In the genomic region with DNA sequence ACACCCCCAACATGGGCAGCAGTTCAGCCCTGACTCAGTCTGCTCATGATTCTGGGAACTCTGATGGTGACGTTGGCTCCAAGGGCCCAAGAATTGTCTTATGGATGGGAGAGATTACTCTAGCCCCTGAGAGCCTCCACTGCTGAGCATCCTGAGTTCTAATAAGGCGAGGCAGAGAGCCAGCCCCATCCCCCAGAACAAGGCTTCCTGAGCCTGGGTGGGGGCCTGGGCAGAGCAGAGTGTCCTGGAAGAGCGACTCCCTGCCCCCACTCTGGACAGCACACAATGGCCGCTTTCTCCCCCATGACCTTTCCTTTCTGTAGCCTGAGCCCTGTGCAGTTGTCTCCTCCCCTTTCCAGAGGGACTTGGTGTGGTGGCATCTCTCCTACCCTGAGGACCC, we compare ENCODE assay signal across 1 mouse cellular context.
TF ChIP-seq lines count a peak whose summit lies in the region.

No protein-coding gene starts in this region.

TF ChIP-seq in CH12.LX, 34 proteins besides CTCF, POLR2A, EP300 and RAD21:
- 0 out of 2 replicates have a peak, but pooled peaks have one; percentile 0 for TF ChIP-seq MAZ (IDR thresholded peaks at IDR 0.05; ENCODE audit: low read depth, low read length)
- TF ChIP-seq JUND (conservative IDR thresholded peaks at IDR 0.05; ENCODE audit: low read depth, low read length), result no peak
TF ChIP-seq in CH12.LX: peak in this region for 1.
